Mouse (Mus musculus): ENCODE measurements around the gene Tgif1. TPM values are rescaled to one million over a fixed set of nuclear protein-coding genes. Genes with fewer than 3 reads are reported as not detected.

Gene Tgif1
- polyA plus RNA-seq (2014; fragmentation: Illumina TruSeq; extraction: RNeasy Lipid Tissue Mini Kit (QIAGEN cat#74804); ENCODE audit: low replicate concordance): 33.3 TPM

DNA sequence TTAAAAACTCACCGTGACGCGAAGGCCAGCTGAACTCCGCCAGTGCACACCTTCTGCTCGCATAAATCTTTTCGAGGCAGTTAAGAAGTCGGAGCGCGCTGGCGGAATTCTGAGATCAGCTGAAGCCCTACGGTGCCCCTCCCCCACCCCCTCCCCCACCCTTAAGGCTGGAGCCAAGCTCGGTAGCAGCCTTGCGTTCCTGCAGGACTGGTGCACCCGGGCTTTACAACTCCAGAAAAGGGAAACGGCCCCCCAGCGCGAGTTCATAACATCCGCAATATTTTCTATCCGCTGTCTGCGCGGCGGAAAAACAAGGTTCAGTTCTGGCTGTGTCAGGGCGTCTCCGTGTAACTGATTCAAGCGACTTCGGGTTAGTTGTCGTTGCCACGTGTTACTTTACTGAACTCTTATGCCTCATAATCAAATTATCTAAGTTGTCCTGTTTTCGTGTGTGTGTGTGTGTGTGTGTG is at the start of gene Tgif1:
Gene Tgif1 (minus strand): TSS at position 111 of the 470 bp plus-strand sequence.

Other genes with a start within 250 kb of the Tgif1 start
- 11.4 TPM for gene Myom1, start 149.1 kb upstream of the Tgif1 start, polyA plus RNA-seq (2014; fragmentation: Illumina TruSeq; extraction: RNeasy Lipid Tissue Mini Kit (QIAGEN cat#74804); ENCODE audit: low replicate concordance)
- 112 TPM for gene Myl12a, start 149.3 kb upstream of the Tgif1 start, polyA plus RNA-seq (2014; fragmentation: Illumina TruSeq; extraction: RNeasy Lipid Tissue Mini Kit (QIAGEN cat#74804); ENCODE audit: low replicate concordance)